Mouse (Mus musculus) fibroblast of lung, adult 2 months (primary cell): ENCODE data around the gene Nfrkb.

Experiments used
- DNase-seq: peaks from one replicate; pipeline ENCODE4 v3.0.0-alpha.2; 2011; ENCODE audit warnings: low read depth

Gene Nfrkb

DNA sequence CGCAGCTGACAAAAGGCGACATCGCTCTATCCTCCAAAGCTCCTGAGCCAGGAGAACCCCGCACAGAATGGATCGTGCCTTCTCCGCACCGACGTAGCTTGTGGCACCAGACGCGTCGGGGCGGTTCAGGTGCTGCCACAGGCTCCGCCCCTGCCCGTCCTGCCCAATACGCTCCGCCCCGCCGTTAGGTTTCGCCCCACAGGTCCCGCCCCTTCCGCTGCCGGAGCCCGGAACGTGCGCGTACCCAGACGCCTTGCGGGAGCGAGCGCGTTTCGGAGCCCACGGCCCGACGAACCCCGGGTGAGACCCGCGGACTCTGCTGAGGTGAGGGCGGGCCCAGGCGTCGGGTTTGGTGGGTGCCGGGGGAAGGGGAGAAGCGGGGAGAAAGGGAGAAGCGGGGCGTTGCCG, at the start of gene Nfrkb:
Gene Nfrkb (plus strand): TSS at position 246 of the 408 bp plus-strand sequence.
- DNase-seq = peak; percentile 62

DNA sequence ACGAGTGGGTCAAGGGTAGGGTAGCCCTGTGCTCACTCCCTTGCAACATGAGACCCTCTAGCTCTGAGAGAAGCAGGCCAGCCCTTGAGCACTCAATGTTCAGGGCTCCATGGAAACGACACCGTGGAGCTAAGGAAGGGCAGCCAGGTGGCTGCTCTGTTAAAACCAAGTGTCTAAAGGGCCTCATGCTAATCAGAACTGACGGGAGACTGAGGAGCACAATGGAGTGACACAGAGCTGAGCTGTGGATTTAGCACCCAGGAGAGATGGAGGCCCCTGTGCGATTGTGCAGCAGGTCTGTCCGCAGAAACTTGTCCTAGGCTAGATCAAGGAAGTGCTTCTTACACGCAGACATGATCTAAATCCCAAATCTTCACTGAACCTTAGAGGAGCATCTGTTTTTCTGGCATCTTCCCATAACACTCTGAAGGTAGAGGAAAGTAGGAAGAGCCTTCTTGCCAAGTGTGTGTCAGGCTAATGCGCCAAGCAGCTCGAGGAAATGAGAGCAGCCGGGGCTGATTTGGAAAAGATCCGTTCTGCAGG, 41.6 kb upstream of the Nfrkb start:
- DNase-seq = no peak

DNA sequence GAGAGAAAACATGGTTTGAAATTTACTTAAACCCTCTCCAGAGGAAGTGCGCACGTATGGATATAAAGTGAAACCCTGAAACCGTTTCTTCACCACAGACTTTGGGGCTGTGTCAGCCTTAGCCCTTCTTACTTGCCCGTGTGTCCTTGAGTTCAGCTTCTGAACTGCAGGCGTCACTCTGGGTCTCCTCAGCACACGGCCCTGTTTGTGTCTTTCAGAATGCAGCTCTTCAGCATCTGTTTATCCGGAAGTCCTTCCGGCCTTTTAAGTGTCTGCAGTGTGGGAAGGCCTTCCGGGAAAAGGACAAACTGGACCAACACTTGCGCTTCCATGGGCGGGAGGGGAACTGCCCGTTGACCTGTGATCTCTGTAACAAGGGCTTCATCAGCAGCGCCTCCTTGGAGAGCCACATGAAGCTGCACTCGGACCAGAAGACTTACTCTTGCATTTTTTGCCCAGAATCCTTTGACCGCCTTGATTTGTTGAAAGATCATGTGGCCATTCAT, 39.4 kb upstream of the Nfrkb start:
- no peak for DNase-seq

DNA sequence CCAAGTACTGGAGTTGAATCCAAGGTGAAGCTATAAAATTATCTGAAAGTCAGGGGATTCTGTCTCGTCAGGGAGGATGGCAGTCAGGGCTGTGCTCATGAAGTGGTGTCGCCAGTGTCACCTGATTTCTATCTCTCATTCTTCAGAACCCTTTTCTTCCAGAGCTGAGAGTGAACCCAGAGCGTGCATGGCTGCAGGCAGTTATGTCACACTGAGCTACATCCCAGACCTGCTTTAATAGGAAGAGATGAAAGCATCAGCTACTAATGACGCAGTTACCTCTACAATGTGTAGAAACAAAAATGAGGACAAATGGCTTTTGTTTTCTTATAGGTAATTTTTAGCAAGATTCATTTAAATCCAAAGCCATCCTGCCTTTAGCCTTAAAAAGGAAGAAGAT, 37.5 kb upstream of the Nfrkb start:
- DNase-seq = no peak

DNA sequence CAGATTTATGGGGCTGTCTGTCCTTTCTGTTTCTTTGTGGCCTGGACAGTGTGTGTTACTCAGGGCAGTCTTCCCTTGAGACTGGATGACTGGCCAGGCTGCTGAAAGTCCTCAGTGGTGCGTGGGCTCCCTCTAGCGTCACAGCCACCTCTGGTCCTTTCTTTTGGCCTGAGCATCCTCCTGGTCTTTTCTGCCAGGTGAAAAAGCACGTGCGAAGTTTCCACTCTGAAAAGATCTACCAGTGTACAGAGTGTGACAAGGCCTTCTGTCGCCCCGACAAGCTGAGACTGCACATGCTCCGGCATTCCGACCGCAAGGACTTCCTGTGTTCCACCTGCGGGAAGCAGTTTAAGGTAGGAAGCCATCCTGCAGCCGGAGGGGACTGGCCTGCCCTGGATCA, 37.1 kb upstream of the Nfrkb start:
- peak; percentile 32 for DNase-seq

DNA sequence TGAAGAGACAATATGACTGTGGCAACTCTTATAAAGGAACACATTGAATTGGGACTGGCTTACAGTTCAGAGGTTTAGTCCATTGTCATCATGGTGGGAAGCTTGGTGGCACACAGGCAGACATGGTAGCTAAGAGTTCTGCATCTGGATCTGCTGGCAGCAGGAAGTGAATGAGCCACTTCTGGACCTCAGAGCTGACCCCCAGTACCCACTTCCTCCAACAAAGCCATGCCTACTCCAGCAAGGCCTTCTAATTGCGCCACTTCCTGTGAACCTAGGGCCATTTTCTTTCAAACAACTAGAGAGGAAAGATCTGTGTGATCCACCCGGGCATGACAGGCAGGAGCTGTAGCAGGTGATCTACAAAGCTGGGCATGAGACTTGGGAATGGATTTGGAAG, 33.3 kb upstream of the Nfrkb start:
- no peak for DNase-seq

DNA sequence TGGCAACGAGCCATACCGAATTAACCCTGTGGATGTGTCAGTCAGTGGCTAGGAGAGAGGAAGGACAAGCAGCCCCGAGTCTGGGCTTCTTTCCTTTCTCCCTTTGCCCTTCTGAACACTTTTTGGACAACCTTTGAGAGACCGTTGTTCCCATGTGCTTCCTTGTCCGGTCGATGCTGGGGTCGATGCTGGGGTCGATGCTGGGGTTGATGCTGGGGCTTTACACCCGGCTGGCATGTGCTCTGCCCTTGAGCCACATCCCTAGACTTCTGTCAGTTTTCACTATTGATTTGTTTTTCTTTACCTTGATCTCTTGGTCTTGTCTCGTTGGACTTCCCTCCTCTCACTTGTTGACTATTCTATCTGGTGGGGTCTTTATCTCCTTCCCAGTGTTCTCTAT, 32.5 kb upstream of the Nfrkb start:
- DNase-seq = no peak

DNA sequence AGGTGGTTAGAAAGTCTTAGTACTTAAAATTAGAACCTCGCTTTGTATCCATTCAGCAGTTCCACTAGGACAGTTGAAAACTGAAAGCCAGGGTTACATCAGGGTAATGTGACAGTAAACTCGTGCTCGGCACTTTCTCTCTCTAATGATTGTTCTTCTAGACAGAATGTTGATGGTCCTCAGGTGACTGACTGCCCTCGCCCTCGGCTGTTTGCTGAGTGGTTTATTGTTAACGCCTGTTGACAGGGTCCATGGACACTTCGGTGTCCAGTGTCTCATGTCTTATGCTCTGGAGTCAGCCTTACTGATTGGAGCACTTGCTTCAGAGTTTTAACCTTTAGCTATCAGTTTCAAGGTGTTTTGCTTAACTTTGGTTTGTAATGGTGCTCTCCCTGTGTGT, 31.9 kb upstream of the Nfrkb start:
- no peak for DNase-seq

DNA sequence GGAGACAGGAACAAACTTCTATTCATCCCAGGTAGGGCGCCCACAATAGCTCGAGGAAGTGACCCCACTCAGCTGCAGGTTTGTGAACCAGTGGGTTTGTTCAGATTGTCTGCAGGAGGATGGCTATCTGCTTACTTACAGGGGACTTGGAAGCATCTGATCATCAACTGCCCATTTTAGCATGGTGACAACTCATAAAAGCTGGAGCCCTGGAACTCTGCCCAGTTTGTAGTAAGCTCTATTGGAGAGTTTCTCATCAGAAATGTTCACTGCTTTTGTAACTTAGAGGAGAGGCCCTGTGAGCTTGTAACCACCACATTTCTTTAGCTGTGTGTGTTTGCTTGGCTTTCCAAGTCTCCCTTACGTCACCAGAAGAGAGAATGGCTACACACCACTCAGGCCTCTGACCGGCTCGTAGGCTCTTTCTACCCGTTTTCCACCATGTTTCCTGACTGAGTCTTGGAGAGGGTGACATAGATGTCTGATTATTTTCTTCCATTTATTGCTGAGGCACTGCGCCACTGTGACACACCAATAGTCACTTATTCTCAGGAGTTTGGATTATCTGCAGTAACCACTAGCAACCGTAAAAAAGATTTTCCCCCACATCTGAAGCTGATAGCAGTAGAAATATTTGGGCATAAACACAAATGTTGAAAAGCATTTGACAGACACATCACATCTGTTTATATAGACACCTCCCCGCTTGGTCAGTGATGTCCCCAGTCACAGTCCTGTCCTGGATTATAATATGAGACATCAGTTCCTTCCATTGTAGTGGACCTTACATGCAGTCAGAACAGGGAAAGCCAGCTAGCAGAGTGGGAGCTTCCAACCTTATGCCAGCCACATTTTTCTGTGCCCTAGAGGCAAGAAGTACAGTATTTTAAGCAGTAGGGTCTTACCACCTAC, 22.0 kb upstream of the Nfrkb start:
- no peak for DNase-seq

DNA sequence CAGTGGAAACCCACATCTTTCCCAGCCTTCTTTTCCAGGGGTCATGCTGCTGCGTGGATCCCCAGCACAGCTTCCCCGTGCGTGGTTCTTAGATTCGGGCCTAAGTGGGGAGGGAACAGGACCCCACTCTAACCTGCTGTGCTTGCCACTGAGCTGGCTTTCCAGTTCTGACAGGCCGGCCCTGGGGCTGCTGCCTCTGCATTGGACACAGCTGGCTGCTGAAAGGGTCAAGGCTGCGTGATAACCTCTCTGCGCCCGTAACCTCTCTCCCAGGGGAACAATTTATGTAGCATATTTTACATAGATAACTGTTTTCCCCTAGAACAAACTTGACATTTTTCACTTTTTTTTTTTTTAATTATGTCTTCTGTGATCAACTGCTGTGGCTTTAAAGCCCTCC, 20.9 kb upstream of the Nfrkb start:
- DNase-seq = no peak

DNA sequence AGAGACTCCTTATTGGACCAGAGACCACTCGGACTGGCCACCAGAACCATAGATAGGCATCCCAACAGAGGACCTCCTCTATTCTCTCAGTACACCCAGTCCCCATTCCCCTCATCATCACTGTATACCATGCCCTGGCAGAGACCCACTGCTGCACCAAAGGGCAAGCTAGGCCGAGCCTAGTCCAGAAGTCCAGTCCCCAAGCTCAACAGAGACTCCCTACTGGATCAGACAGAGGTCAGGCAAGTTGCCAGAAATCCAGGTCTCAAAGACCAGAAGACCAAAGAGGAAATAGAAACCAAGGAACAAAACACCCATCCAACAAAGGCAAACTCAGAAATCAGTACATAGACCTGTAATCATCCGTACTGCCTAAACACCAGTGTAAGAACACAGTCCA, 14.3 kb upstream of the Nfrkb start:
- DNase-seq = no peak

DNA sequence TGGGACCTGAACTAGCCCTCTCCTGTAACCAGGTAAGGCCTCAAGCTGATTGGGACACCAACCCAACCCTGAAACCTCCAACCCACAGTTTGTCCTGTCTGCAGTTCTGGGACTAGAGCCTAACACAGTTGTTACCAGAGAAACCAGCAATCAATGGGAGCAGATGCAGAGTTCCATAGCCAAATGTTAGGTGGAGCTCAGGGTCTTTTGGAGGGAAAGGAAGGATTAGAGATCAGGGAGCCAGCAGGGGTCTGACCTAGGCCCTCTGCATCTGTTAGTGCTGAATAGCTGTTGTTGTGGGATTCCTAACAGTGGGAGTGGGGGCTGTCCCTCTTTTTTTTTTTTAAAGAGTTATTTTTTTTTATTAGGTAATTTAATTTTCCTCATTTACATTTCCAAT, 9.3 kb upstream of the Nfrkb start:
- DNase-seq = no peak

DNA sequence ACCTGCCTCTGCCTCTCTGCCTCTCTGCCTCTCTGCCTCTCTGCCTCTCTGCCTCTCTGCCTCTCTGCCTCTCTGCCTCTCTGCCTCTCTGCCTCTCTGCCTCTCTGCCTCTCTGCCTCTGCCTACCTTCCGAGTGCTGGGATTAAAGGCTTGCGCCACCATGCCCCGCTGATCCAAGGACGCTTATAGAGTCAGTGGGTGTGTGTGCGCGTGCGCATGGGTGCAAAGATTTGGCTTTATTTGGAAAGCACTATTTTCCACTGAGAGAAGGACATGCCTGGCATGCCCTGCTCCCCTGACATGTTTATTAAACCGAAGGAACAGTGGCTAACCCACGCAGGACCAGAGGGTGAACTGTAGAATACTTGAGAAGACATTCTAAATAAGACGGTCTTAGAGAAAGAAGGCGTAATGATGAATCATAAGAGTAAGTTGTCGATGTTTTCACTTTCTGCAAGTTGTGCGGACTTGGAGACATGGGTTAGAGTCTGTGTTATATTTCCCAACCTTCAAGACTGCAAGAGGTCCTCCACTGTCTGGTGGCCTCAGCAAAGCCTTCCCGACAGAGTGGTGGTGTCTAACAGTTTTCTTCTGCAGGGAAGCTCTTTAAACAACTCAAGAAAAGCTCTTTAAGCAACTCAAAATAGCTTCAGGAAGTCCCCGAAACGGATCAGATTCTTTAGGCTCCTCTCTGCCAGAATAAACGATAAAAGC, 1.0 kb upstream of the Nfrkb start:
- DNase-seq = no peak

DNA sequence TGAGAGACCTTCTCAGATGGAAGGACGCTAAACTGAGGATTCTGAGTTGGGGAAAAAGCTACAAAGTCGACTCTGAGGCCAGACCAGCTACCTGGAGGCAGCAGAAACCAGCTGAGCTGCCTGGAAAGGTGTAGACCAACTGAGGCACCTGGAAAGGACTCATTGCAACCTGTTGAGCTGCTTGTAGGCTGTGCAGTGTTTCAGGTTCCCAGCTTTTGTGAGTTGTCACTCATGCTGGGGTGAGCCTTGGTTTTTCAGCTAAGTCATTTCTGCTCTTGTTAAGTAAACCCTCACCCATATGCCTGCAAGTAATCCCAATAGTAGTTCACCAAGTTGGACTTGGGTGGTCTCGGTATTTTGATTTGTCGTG, 507 bp upstream of the Nfrkb start:
- DNase-seq = no peak

DNA sequence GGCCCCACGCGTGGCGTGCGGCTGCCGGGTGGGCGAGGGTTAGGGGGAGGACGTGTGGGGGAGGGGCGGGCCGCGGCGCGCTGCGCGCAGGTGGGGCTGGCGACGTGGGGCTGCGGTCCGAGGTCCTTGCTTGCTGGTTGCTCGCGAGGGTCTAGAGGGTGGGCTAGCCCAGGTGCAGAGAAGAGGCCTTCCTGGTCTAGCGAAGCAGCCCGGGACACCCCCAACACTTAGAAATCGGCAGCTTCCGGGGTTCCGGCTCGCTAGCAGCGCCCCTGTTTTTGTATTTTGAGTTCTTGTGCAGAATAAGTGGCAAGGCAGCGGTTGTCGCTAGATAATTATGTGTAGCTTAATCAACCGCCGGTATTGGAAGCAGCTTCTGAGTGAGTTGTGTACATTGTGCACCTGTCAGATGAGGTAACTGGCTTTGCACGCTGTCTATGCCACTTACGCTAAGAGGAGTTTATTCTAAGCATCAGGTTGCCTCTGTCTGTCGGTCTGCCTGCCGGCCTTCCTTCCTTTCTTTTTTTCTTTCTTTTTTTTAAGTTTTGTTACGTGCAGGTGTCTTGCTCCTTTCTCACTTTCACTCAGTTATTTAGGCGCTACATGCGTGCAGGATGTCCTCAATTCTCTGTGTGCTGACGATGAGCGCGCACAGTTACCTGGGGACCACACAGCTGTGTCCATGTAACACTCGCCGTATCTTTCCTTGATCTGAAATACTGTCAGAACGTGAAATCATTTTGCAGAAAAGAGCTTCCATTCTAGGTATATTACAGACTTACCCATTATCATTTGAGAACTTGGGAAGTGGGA, 582 bp downstream of the Nfrkb start:
- DNase-seq = no peak

DNA sequence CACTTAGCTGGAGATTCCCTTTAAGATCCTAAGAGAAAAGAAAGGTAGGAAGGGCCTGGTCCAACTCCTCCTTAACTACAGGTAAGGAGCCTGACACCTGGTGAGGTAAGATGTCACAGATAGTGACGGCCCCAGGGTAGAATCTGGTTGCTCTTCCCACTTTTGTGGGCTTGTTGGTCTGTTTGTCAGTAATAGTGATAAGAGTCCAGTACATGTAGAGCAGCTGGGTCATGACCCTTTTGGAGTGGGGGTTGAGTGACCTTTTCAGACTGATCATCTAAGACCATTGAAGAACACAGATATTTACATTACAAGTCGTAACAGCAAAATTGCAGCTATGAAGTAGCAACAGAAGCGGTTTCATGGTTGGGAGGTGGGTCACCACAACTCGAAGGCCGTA, 1.2 kb downstream of the Nfrkb start:
- DNase-seq = no peak

DNA sequence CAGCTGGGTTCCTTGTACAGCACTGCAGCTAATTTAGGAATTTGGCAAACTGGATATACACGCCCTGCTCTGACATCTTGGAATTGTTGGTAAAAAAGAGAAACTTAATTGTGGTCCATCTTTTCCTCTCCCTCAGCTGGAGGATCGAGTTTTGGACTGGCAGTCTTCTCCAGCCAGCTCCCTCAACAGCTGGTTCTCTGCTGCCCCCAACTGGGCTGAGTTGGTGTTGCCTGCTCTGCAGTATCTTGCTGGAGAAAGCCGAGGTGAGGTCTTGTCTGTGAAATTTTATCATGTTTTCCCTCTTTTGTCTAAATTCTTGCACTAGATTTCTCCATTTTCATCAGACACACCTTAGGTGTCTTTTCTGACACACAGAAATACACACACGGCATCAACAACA, 14.4 kb downstream of the Nfrkb start:
- peak; percentile 44 for DNase-seq

DNA sequence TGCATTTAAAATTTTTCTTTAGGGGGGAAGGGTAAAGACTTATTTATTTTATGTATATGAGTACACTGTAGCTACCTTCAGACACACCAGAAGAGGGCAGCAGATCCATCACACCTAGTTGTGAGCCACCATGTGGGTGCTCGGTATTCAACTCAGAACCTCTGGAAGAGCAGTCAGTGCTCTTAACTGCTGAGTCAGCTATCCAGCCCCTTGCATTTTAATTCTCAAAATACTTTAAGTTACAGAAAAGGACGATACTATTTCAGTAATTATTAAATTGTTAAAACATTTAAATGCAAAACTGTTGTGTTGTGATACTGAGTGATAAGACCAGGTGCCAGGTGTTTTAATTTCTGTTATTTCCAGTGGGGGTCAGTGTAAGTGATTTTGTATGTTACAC, 18.3 kb downstream of the Nfrkb start:
- DNase-seq = no peak

DNA sequence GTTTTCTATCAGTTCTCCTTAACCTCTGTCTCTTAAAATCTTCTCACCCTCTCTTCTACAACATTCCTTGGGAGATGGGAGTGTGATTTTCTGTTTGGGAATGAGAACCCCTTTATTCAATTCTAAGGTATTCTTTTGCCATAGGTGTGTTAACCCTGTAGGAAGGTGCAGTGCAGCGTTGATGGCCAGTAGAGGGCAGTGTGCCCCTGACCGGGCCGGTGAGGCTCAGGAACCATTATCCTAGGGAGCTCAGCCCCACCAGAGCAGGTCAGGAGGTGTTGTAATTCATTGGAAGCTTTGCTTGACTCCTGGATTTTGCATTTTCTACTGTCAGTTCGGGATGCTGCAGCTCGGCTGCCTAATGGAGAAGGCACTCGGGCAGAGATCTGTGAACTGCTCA, 19.2 kb downstream of the Nfrkb start:
- DNase-seq = no peak

DNA sequence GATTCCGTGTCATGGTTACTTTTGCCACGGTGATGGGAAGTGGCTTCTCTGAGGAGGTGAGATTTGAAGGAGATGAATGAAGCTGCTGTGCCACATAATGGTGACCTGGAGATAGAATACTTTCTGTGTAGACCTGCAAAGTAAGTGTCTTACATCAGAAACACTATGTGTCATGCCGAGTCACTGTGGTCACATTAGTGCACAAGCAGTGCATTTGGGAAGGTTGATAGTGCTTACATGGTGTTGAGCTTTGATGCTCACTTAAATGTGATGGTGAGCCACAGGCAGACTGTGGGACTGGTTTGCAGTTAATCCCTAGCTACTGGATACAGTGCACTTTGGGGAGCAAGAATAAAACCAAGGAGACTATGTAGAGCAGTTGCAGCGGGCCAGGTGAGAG, 26.2 kb downstream of the Nfrkb start:
- DNase-seq = no peak

DNA sequence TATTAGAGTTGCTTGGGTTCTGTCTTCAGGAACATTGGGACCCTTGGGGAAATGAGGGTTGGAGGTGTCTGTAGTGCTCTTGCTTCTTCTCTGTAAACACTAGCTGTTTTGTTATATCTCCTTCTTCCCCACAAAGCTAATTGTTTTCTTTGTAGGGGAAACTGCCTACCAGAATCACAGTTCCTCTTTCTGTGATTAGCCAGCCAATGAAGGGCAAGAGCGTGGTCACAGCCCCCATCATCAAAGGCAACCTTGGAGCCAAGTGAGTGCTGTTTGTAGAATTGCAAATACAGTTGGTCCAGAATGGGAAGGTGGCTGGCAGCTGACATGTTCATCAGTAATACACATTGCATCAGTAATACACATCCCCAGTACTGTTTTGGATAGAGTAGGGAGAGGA, 32.8 kb downstream of the Nfrkb start:
- DNase-seq = no peak

DNA sequence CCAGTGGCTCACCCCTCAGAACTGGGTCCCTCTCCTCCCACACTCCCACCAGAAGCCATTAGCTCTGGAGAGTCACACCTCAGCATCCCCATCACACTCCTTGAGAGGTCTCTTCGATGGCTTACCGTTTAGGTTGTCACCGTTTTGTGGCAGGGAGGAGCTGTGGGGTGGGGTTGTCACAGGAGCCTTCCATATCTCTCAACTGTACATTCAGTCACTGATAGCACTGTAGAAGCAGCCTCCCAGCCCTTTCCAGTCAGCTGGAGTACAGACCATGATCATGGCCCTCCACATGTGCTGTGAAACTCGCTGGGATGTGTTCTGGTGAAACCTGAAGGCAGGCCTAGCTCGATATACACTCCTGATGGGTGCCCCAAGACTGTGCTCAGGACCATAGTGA, 36.2 kb downstream of the Nfrkb start:
- DNase-seq = no peak
